Mouse (Mus musculus): ENCODE results near the gene Ubn1.

Gene Ubn1

GRCm38 (mm10) chr16:5049774-5050234 lies at the start of gene Ubn1, which contains the start of gene Glyr1:
TSS of gene Ubn1 (plus strand) at chr16:5050057.
TSS of gene Glyr1 (minus strand) at chr16:5049863.
- DNase-seq (ENCODE audit: low spot score) = peak; percentile 99

- DNase-seq (ENCODE audit: low spot score) = no peak
Observed at GRCm38 (mm10) chr16:5000611-5001010, 49.2 kb upstream of the Ubn1 start.

- DNase-seq (ENCODE audit: low spot score) = no peak
Observed at GRCm38 (mm10) chr16:5007067-5007466, 42.8 kb upstream of the Ubn1 start, which contains the start of gene Smim22. TSS of gene Smim22 (plus strand) at chr16:5007288.

- DNase-seq (ENCODE audit: low spot score) = no peak
Observed at GRCm38 (mm10) chr16:5007492-5007891, 42.4 kb upstream of the Ubn1 start.

- no peak for DNase-seq (ENCODE audit: low spot score)
Observed at GRCm38 (mm10) chr16:5008076-5008475, 41.8 kb upstream of the Ubn1 start.

GRCm38 (mm10) chr16:5010371-5010935 lies 39.4 kb upstream of the Ubn1 start:
- DNase-seq (ENCODE audit: low spot score) = peak; percentile 83

- no peak for DNase-seq (ENCODE audit: low spot score)
Observed at GRCm38 (mm10) chr16:5011285-5011684, 38.6 kb upstream of the Ubn1 start.

- DNase-seq (ENCODE audit: low spot score) = peak; percentile 37
Observed at GRCm38 (mm10) chr16:5012036-5013005, 37.5 kb upstream of the Ubn1 start.

GRCm38 (mm10) chr16:5013054-5013838 lies 36.6 kb upstream of the Ubn1 start, which contains the start of gene Rogdi:
TSS of gene Rogdi (minus strand) at chr16:5013553.
- DNase-seq (ENCODE audit: low spot score) = peak; percentile 99

- no peak for DNase-seq (ENCODE audit: low spot score)
Observed at GRCm38 (mm10) chr16:5014578-5014977, 35.3 kb upstream of the Ubn1 start.

GRCm38 (mm10) chr16:5024021-5024420 lies 25.8 kb upstream of the Ubn1 start:
- DNase-seq (ENCODE audit: low spot score) = no peak

- no peak for DNase-seq (ENCODE audit: low spot score)
Observed at GRCm38 (mm10) chr16:5029847-5030246, 20.0 kb upstream of the Ubn1 start.

- no peak for DNase-seq (ENCODE audit: low spot score)
Observed at GRCm38 (mm10) chr16:5035591-5035990, 14.3 kb upstream of the Ubn1 start.

GRCm38 (mm10) chr16:5036649-5037234 lies 13.1 kb upstream of the Ubn1 start:
- DNase-seq (ENCODE audit: low spot score) = peak; percentile 12

GRCm38 (mm10) chr16:5045322-5045721 lies 4.5 kb upstream of the Ubn1 start:
- no peak for DNase-seq (ENCODE audit: low spot score)

- peak; percentile 62 for DNase-seq (ENCODE audit: low spot score)
Observed at GRCm38 (mm10) chr16:5049182-5049773, 579 bp upstream of the Ubn1 start.

- peak; percentile 79 for DNase-seq (ENCODE audit: low spot score)
Observed at GRCm38 (mm10) chr16:5050251-5051110, 624 bp downstream of the Ubn1 start.

GRCm38 (mm10) chr16:5058114-5058513 lies 8.3 kb downstream of the Ubn1 start:
- DNase-seq (ENCODE audit: low spot score) = peak; percentile 35

- DNase-seq (ENCODE audit: low spot score) = no peak
Observed at GRCm38 (mm10) chr16:5063472-5063871, 13.6 kb downstream of the Ubn1 start.

GRCm38 (mm10) chr16:5070321-5070720 lies 20.5 kb downstream of the Ubn1 start:
- DNase-seq (ENCODE audit: low spot score) = peak; percentile 45

All from MN1 (cell line).